Mouse (Mus musculus) C2C12 (cell line): Measurements from ENCODE around the gene Armc2. TPM values are rescaled to one million over a fixed set of nuclear protein-coding genes. Genes with fewer than 3 reads are reported as not detected.

ENCODE experiments used
- H3K27me3 ChIP-seq: one replicate; pipeline ENCODE4 v1.6.1; 2011; ENCODE audit not compliant: control insufficient read depth, insufficient read depth, insufficient read length
- H3K36me3 ChIP-seq: one replicate; pipeline ENCODE4 v1.6.1; 2011; ENCODE audit not compliant: control insufficient read depth, insufficient read depth
- H3K4me3 ChIP-seq: one replicate; pipeline ENCODE4 v1.5.1; 2011; ENCODE audit warnings: mild to moderate bottlenecking, control low read depth; ENCODE audit not compliant: poor library complexity, insufficient read depth, severe bottlenecking
- H3K79me2 ChIP-seq: one replicate; pipeline ENCODE4 v1.6.1; 2011; ENCODE audit not compliant: control insufficient read depth, insufficient read depth
- H3K79me3 ChIP-seq: one replicate; pipeline ENCODE4 v1.6.1; 2011; ENCODE audit warnings: low read depth, control low read depth
- H3ac ChIP-seq: one replicate; pipeline ENCODE3; 2011; ENCODE audit warnings: low read depth; ENCODE audit not compliant: control insufficient read depth, insufficient read length
- CEBPB ChIP-seq: IDR thresholded peaks from one replicate; pipeline ENCODE4 v1.6.1; 2011; ENCODE audit warnings: low read depth, mild to moderate bottlenecking, control low read depth, moderate library complexity
- CTCF ChIP-seq: IDR thresholded peaks from one replicate; pipeline ENCODE4 v1.5.1; 2011; ENCODE audit not compliant: control insufficient read depth, insufficient read depth, insufficient read length
- FOSL1 ChIP-seq: IDR thresholded peaks from one replicate; pipeline ENCODE4 v1.8.0; 2011; ENCODE audit warnings: mild to moderate bottlenecking, low read length; ENCODE audit not compliant: poor library complexity, insufficient read depth, severe bottlenecking
- MAX ChIP-seq: IDR thresholded peaks from one replicate; pipeline ENCODE4 v1.6.1; 2011; ENCODE audit warnings: mild to moderate bottlenecking, control low read depth
- MYOD1 ChIP-seq: IDR thresholded peaks from one replicate; pipeline ENCODE4 v1.6.1; 2011; ENCODE audit warnings: low read depth; ENCODE audit not compliant: control insufficient read depth, insufficient read length
- MYOG ChIP-seq: IDR thresholded peaks from one replicate; pipeline ENCODE4 v1.6.1; 2011; ENCODE audit not compliant: control insufficient read depth, insufficient read length; ENCODE audit errors: extremely low read depth
- USF1 ChIP-seq: IDR thresholded peaks from one replicate; pipeline ENCODE4 v1.6.1; 2011; ENCODE audit warnings: low read depth, mild to moderate bottlenecking, control low read depth, moderate library complexity
- polyA plus RNA-seq: library from polyadenylated mRNA; unstranded; fragments of >200 nt; fragmentation: generic; extraction: Trizol; gene quantifications from one replicate; pipeline ENCODE4 v1.2.1, GENCODE M21; 2012; ENCODE audit warnings: missing spikeins

The Armc2 gene
- polyA plus RNA-seq, 1 experiment: 0.20 TPM

GRCm38 (mm10) chr10:42002436-42002835 is 15.8 kb downstream of the Armc2 start:
- no peaks in the 10 kb centered on the region for H3K79me3 ChIP-seq
- H3ac ChIP-seq: no peak overlapping the region
- H3K79me2 ChIP-seq: no peaks in the 10 kb centered on the region
- H3K4me3 ChIP-seq: no peak overlapping the region
- no peaks in the 10 kb centered on the region for H3K27me3 ChIP-seq
- H3K36me3 ChIP-seq: no peaks in the 10 kb centered on the region
- no peak for TF ChIP-seq MYOD1
- no peak for TF ChIP-seq MYOG
- TF ChIP-seq MAX: no peak

GRCm38 (mm10) chr10:42001260-42001659 is 17.0 kb downstream of the Armc2 start:
- H3K36me3 ChIP-seq: no peaks in the 10 kb centered on the region
- no peaks in the 10 kb centered on the region for H3K79me3 ChIP-seq
- no peak overlapping the region for H3K4me3 ChIP-seq
- H3ac ChIP-seq: no peak overlapping the region
- TF ChIP-seq USF1 (no peak), FOSL1 (no peak), CEBPB (no peak), MYOD1 (no peak), MYOG (no peak), CTCF (no peak), MAX (no peak)
- no peaks in the 10 kb centered on the region for H3K79me2 ChIP-seq
- H3K27me3 ChIP-seq: no peaks in the 10 kb centered on the region

GRCm38 (mm10) chr10:41997691-41998178 is 20.5 kb downstream of the Armc2 start:
- Histone ChIP-seq H3K36me3 (no peaks in the 10 kb centered on the region), H3K27me3 (no peaks in the 10 kb centered on the region), H3K4me3 (no peak overlapping the region), H3ac (no peak overlapping the region), H3K79me2 (no peaks in the 10 kb centered on the region), H3K79me3 (no peaks in the 10 kb centered on the region)
- TF ChIP-seq CTCF (no peak), MYOG (no peak), MAX (no peak), USF1 (no peak), CEBPB (no peak), MYOD1 (no peak), FOSL1 (no peak)

- TF ChIP-seq CTCF (no peak), CEBPB (no peak)
- H3ac ChIP-seq: no peak overlapping the region
Measured at GRCm38 (mm10) chr10:41996157-41996556, 22.1 kb downstream of the Armc2 start.

GRCm38 (mm10) chr10:41995051-41995450 is 23.2 kb downstream of the Armc2 start:
- Histone ChIP-seq H3K27me3 (no peaks in the 10 kb centered on the region), H3K79me3 (no peaks in the 10 kb centered on the region), H3K79me2 (no peaks in the 10 kb centered on the region), H3ac (no peak overlapping the region), H3K4me3 (no peak overlapping the region), H3K36me3 (no peaks in the 10 kb centered on the region)
- TF ChIP-seq CEBPB (no peak), MAX (no peak), MYOG (no peak), USF1 (no peak), CTCF (no peak), MYOD1 (no peak), FOSL1 (no peak)

More at GRCm38 (mm10) chr10:41996157-41996556, 22.1 kb downstream of the Armc2 start:
- H3K36me3 ChIP-seq: no peaks in the 10 kb centered on the region
- H3K79me2 ChIP-seq: no peaks in the 10 kb centered on the region
- no peak overlapping the region for H3K4me3 ChIP-seq
- no peaks in the 10 kb centered on the region for H3K79me3 ChIP-seq
- H3K27me3 ChIP-seq: no peaks in the 10 kb centered on the region

- H3K79me3 ChIP-seq: no peaks in the 10 kb centered on the region
- TF ChIP-seq MYOG (no peak), MAX (no peak)
- no peaks in the 10 kb centered on the region for H3K79me2 ChIP-seq
- no peaks in the 10 kb centered on the region for H3K36me3 ChIP-seq
- no peak overlapping the region for H3K4me3 ChIP-seq
- no peak overlapping the region for H3ac ChIP-seq
- H3K27me3 ChIP-seq: no peaks in the 10 kb centered on the region
Measured at GRCm38 (mm10) chr10:41994578-41994977, 23.7 kb downstream of the Armc2 start.

- Histone ChIP-seq H3K36me3 (no peaks in the 10 kb centered on the region), H3ac (no peak overlapping the region), H3K27me3 (no peaks in the 10 kb centered on the region), H3K79me3 (no peaks in the 10 kb centered on the region), H3K4me3 (no peak overlapping the region), H3K79me2 (no peaks in the 10 kb centered on the region)
- no peak for TF ChIP-seq MAX
- TF ChIP-seq USF1: no peak
- no peak for TF ChIP-seq CEBPB
Measured at GRCm38 (mm10) chr10:41992059-41992440, 26.2 kb downstream of the Armc2 start.
